Mouse (Mus musculus) hindbrain, embryonic 12.5 days (tissue): Measurements from ENCODE around the gene Mpp4. TPM values are rescaled to one million over a fixed set of nuclear protein-coding genes. Genes with fewer than 3 reads are reported as not detected.

Source experiments
- ATAC-seq: fragments of 200-750 bp; cut with Nextera tagmentation; 2 replicates; pipeline ENCODE4 v1.8.0; 2017; ENCODE audit warnings: moderate TSS enrichment; ENCODE audit not compliant: low FRiP score
- H3K27ac ChIP-seq: fragments of 300-500 bp; sonication (generic); 2 replicates; pipeline ENCODE4 v1.5.1; 2016; ENCODE audit warnings: mild to moderate bottlenecking
- H3K27me3 ChIP-seq: fragments of 300-500 bp; sonication (generic); 2 replicates; pipeline ENCODE4 v1.6.1; 2016; ENCODE audit warnings: mild to moderate bottlenecking
- H3K36me3 ChIP-seq: fragments of 300-500 bp; sonication (generic); 2 replicates; pipeline ENCODE4 v1.6.1; 2016; ENCODE audit warnings: mild to moderate bottlenecking
- H3K4me1 ChIP-seq: fragments of 300-500 bp; sonication (generic); 2 replicates; pipeline ENCODE4 v1.6.1; 2016
- H3K4me2 ChIP-seq: fragments of 300-500 bp; sonication (generic); replicated peaks from 2 replicates; pipeline ENCODE4 v1.6.1; 2016; ENCODE audit warnings: mild to moderate bottlenecking
- H3K4me3 ChIP-seq: fragments of 300-500 bp; sonication (generic); 2 replicates; pipeline ENCODE4 v1.5.1; 2016; ENCODE audit warnings: mild to moderate bottlenecking
- H3K9ac ChIP-seq: fragments of 300-500 bp; sonication (generic); 2 replicates; pipeline ENCODE4 v1.6.1; 2016; ENCODE audit warnings: mild to moderate bottlenecking, moderate library complexity
- H3K9me3 ChIP-seq: fragments of 300-500 bp; sonication (generic); replicated peaks from 2 replicates; pipeline ENCODE4 v1.6.1; 2016; ENCODE audit warnings: mild to moderate bottlenecking
- WGBS: fragments of 180-500 bp; shearing (Covaris S2); methylation state at CpG from one replicate; pipeline ENCODE4 v1.1.7; 2016; 5-methylcytosine and 5-hydroxymethylcytosine counted together
- polyA plus RNA-seq: library from polyadenylated mRNA; unstranded; fragments of >200 nt; fragmentation: Nextera tagmentation; extraction: Ambion mirVana; gene quantifications from 2 replicates; pipeline ENCODE4 v1.2.1, GENCODE M21; 2016

Gene Mpp4
- polyA plus RNA-seq, 1 experiment from 2014 or later, result 0.81 TPM

- ATAC-seq, result no peak
- H3K27ac ChIP-seq, result no peak overlapping the region
- WGBS, result 64% methylated on average over 5 of the region's 5 CpGs
- H3K4me1 ChIP-seq, result no peaks in the 10 kb centered on the region
- no peak overlapping the region for H3K9ac ChIP-seq
- H3K4me3 ChIP-seq, result no peak overlapping the region
- no peaks in the 10 kb centered on the region for H3K27me3 ChIP-seq
- H3K4me2 ChIP-seq, result no peak overlapping the region
- H3K9me3 ChIP-seq, result no peaks in the 10 kb centered on the region
- peaks cover 50% of the 10 kb centered on the region for H3K36me3 ChIP-seq
Observed at GRCm38 (mm10) chr1:59163918-59164317, 729 bp upstream of the Mpp4 start.

- Histone ChIP-seq H3K27me3 (no peaks in the 10 kb centered on the region), H3K27ac (no peak overlapping the region), H3K9me3 (no peaks in the 10 kb centered on the region), H3K4me2 (no peak overlapping the region), H3K36me3 (peaks cover 42% of the 10 kb centered on the region), H3K4me1 (no peaks in the 10 kb centered on the region), H3K4me3 (no peak overlapping the region), H3K9ac (no peak overlapping the region)
- WGBS, result 44% methylated on average over 8 of the region's 8 CpGs
- ATAC-seq, result no peak
Observed at GRCm38 (mm10) chr1:59162309-59163024, 722 bp downstream of the Mpp4 start.

GRCm38 (mm10) chr1:59161396-59161795, 1.8 kb downstream of the Mpp4 start:
- Histone ChIP-seq H3K4me1 (no peaks in the 10 kb centered on the region), H3K36me3 (peaks cover 32% of the 10 kb centered on the region), H3K27me3 (no peaks in the 10 kb centered on the region), H3K4me3 (no peak overlapping the region), H3K9me3 (no peaks in the 10 kb centered on the region), H3K4me2 (no peak overlapping the region), H3K9ac (no peak overlapping the region), H3K27ac (no peak overlapping the region)
- WGBS, result 75% methylated on average over 6 of the region's 6 CpGs
- ATAC-seq, result no peak

GRCm38 (mm10) chr1:59160871-59161270, 2.3 kb downstream of the Mpp4 start:
- Histone ChIP-seq H3K27ac (no peak overlapping the region), H3K4me1 (no peaks in the 10 kb centered on the region), H3K36me3 (peaks cover 27% of the 10 kb centered on the region), H3K4me2 (no peak overlapping the region), H3K27me3 (no peaks in the 10 kb centered on the region), H3K4me3 (no peak overlapping the region), H3K9me3 (no peaks in the 10 kb centered on the region), H3K9ac (no peak overlapping the region)
- 85% methylated on average over 6 of the region's 6 CpGs for WGBS
- no peak for ATAC-seq

- H3K4me1 ChIP-seq, result no peaks in the 10 kb centered on the region
- no peak overlapping the region for H3K27ac ChIP-seq
- H3K4me3 ChIP-seq, result no peak overlapping the region
- H3K27me3 ChIP-seq, result no peaks in the 10 kb centered on the region
- peaks cover 20% of the 10 kb centered on the region for H3K36me3 ChIP-seq
- ATAC-seq, result no peak
- no peak overlapping the region for H3K9ac ChIP-seq
- H3K9me3 ChIP-seq, result no peaks in the 10 kb centered on the region
- H3K4me2 ChIP-seq, result no peak overlapping the region
- WGBS, result 86% methylated on average over 3 of the region's 3 CpGs
Observed at GRCm38 (mm10) chr1:59159136-59159535, 4.1 kb downstream of the Mpp4 start.

- H3K36me3 ChIP-seq, result peaks cover 15% of the 10 kb centered on the region
- H3K4me1 ChIP-seq, result no peaks in the 10 kb centered on the region
- no peak overlapping the region for H3K4me2 ChIP-seq
- no peak for ATAC-seq
- no peaks in the 10 kb centered on the region for H3K27me3 ChIP-seq
- H3K9me3 ChIP-seq, result no peaks in the 10 kb centered on the region
- no peak overlapping the region for H3K9ac ChIP-seq
- WGBS, result 75% methylated on average over 7 of the region's 7 CpGs
- H3K27ac ChIP-seq, result no peak overlapping the region
- no peak overlapping the region for H3K4me3 ChIP-seq
Observed at GRCm38 (mm10) chr1:59158498-59158897, 4.7 kb downstream of the Mpp4 start.

GRCm38 (mm10) chr1:59157846-59158245, 5.3 kb downstream of the Mpp4 start:
- Histone ChIP-seq H3K27me3 (no peaks in the 10 kb centered on the region), H3K9me3 (no peaks in the 10 kb centered on the region), H3K4me1 (no peaks in the 10 kb centered on the region), H3K9ac (no peak overlapping the region), H3K27ac (no peak overlapping the region), H3K4me3 (no peak overlapping the region), H3K4me2 (no peak overlapping the region), H3K36me3 (peaks cover 9% of the 10 kb centered on the region; the same call in 1 of the 2 replicates)
- ATAC-seq, result no peak
- WGBS, result 85% methylated on average over 4 of the region's 4 CpGs

- Histone ChIP-seq H3K4me1 (no peaks in the 10 kb centered on the region), H3K9me3 (no peaks in the 10 kb centered on the region), H3K27me3 (no peaks in the 10 kb centered on the region), H3K36me3 (no peaks in the 10 kb centered on the region), H3K4me3 (no peak overlapping the region), H3K9ac (no peak overlapping the region), H3K27ac (no peak overlapping the region), H3K4me2 (no peak overlapping the region)
- WGBS, result 80% methylated on average over 4 of the region's 4 CpGs
- no peak for ATAC-seq
Observed at GRCm38 (mm10) chr1:59152346-59152745, 10.8 kb downstream of the Mpp4 start.

- no peak overlapping the region for H3K4me3 ChIP-seq
- WGBS, result 79% methylated on average over 5 of the region's 5 CpGs
Observed at GRCm38 (mm10) chr1:59150542-59150941, 12.6 kb downstream of the Mpp4 start.

GRCm38 (mm10) chr1:59144543-59144942, 18.6 kb downstream of the Mpp4 start:
- ATAC-seq, result no peak
- Histone ChIP-seq H3K4me1 (no peaks in the 10 kb centered on the region), H3K27ac (no peak overlapping the region), H3K9me3 (no peaks in the 10 kb centered on the region), H3K9ac (no peak overlapping the region), H3K4me3 (no peak overlapping the region), H3K36me3 (no peaks in the 10 kb centered on the region), H3K4me2 (no peak overlapping the region), H3K27me3 (no peaks in the 10 kb centered on the region)
- WGBS, result 79% methylated on average over 10 of the region's 10 CpGs

More at GRCm38 (mm10) chr1:59150542-59150941, 12.6 kb downstream of the Mpp4 start:
- Histone ChIP-seq H3K9me3 (no peaks in the 10 kb centered on the region), H3K27ac (no peak overlapping the region), H3K36me3 (no peaks in the 10 kb centered on the region), H3K4me1 (no peaks in the 10 kb centered on the region), H3K4me2 (no peak overlapping the region), H3K27me3 (no peaks in the 10 kb centered on the region), H3K9ac (no peak overlapping the region)
- ATAC-seq, result no peak

GRCm38 (mm10) chr1:59142809-59143208, 20.4 kb downstream of the Mpp4 start:
- Histone ChIP-seq H3K4me3 (no peak overlapping the region), H3K36me3 (no peaks in the 10 kb centered on the region), H3K9me3 (no peaks in the 10 kb centered on the region), H3K4me2 (no peak overlapping the region), H3K27ac (no peak overlapping the region), H3K4me1 (no peaks in the 10 kb centered on the region), H3K9ac (no peak overlapping the region), H3K27me3 (no peaks in the 10 kb centered on the region)
- no peak for ATAC-seq

- no peaks in the 10 kb centered on the region for H3K9me3 ChIP-seq
- no peak overlapping the region for H3K4me2 ChIP-seq
- no peak overlapping the region for H3K4me3 ChIP-seq
- no peaks in the 10 kb centered on the region for H3K27me3 ChIP-seq
- no peak overlapping the region for H3K27ac ChIP-seq
- ATAC-seq, result no peak
- H3K9ac ChIP-seq, result no peak overlapping the region
- no peaks in the 10 kb centered on the region for H3K36me3 ChIP-seq
- WGBS, result 80% methylated on average over 5 of the region's 5 CpGs
- no peaks in the 10 kb centered on the region for H3K4me1 ChIP-seq
Observed at GRCm38 (mm10) chr1:59134419-59134818, 28.8 kb downstream of the Mpp4 start.

- 76% methylated on average over 7 of the region's 7 CpGs for WGBS
- H3K4me2 ChIP-seq, result no peak overlapping the region
- no peaks in the 10 kb centered on the region for H3K4me1 ChIP-seq
- no peaks in the 10 kb centered on the region for H3K27me3 ChIP-seq
- no peaks in the 10 kb centered on the region for H3K36me3 ChIP-seq
- no peak overlapping the region for H3K9ac ChIP-seq
- no peak overlapping the region for H3K4me3 ChIP-seq
- H3K9me3 ChIP-seq, result no peaks in the 10 kb centered on the region
- no peak overlapping the region for H3K27ac ChIP-seq
- no peak for ATAC-seq
Observed at GRCm38 (mm10) chr1:59128879-59129278, 34.3 kb downstream of the Mpp4 start.
